Mouse (Mus musculus): Measurements from ENCODE around the gene Zfp91. TPM values are rescaled to one million over a fixed set of nuclear protein-coding genes. Genes with fewer than 3 reads are reported as not detected.

Gene Zfp91
- total RNA-seq, 1 experiment from 2014 or later = 85.7 TPM

Other genes with a start within 250 kb of the Zfp91 start
- gene Gm4952, start 196.2 kb downstream of the Zfp91 start, total RNA-seq (2021) = 1.3 TPM in 1 of 2 replicates, not detected in the other
- not detected in 2 replicates for gene Glyat, start 162.8 kb downstream of the Zfp91 start, total RNA-seq (2021)
- gene Olfr1442, start 125.7 kb downstream of the Zfp91 start, total RNA-seq (2021) = not detected in 2 replicates
- not detected in 2 replicates for gene Olfr1443, start 118.0 kb downstream of the Zfp91 start, total RNA-seq (2021)
- gene Keg1, start 100.3 kb downstream of the Zfp91 start, total RNA-seq (2021) = not detected in 2 replicates
- 0.90 and 3.3 TPM in 2 replicates for gene Cntf, start 30.5 kb downstream of the Zfp91 start, total RNA-seq (2021)
- gene Lpxn, start 67 bp upstream of the Zfp91 start, total RNA-seq (2021) = 2.1 and 2.2 TPM in 2 replicates
- gene Gm5244, start 50.6 kb upstream of the Zfp91 start, total RNA-seq (2021) = not detected in 2 replicates
- gene Olfr1444, start 61.2 kb upstream of the Zfp91 start, total RNA-seq (2021) = not detected in 2 replicates
- gene Olfr1445, start 87.7 kb upstream of the Zfp91 start, total RNA-seq (2021) = not detected in 2 replicates
- not detected in 2 replicates for gene Olfr1446, start 97.4 kb upstream of the Zfp91 start, total RNA-seq (2021)
- not detected in 2 replicates for gene Olfr1447, start 107.6 kb upstream of the Zfp91 start, total RNA-seq (2021)
- gene Olfr1448, start 128.3 kb upstream of the Zfp91 start, total RNA-seq (2021) = not detected in 2 replicates
- not detected in 2 replicates for gene Olfr1449, start 134.7 kb upstream of the Zfp91 start, total RNA-seq (2021)
- gene Olfr1450, start 154.1 kb upstream of the Zfp91 start, total RNA-seq (2021) = not detected in 2 replicates
- not detected in 2 replicates for gene Olfr1451, start 198.9 kb upstream of the Zfp91 start, total RNA-seq (2021)
- gene Olfr1453, start 232.2 kb upstream of the Zfp91 start, total RNA-seq (2021) = not detected in 2 replicates

Data from adrenal gland, postnatal 25 days (tissue).